Comparison of ENCODE assay signal across 11 mouse cellular contexts in the genomic region with DNA sequence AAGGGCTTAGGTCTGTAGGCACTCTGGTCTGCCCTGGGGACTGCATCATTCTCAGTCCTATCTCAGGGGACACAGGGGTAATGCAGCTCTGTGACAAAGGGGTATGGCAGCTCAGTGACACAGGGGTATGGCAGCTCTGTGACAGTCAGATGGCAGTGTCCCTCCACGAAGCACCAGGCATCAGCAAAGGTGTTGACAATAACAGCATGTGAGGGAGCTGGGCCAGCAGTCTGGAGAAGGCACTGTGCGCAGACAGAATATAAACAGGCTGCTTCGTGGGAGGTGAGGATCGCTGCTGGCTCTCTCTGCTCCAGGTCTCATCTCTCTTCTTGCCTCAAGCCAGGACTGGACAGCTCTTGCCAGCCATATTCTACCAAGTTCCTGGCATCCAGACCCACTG. TPM values are rescaled to one million over a fixed set of nuclear protein-coding genes. Genes with fewer than 3 reads are reported as not detected.
DNase-seq lines count a peak whose midpoint lies in the region; ATAC-seq and TF ChIP-seq lines count a peak whose summit lies in the region.
"Had no signal": no experiment of that assay in that cellular context is flagged by ENCODE, and none has a peak within 500 bp of the region (broad histone marks: within the 10 kb centered on the region; RNA-seq: fewer than 3 reads in every experiment).

No protein-coding gene starts in this region.

- no peak overlapping the region for H3K9ac ChIP-seq in intestine, embryonic 15.5 days
- H3K9ac ChIP-seq in intestine, postnatal 0 days (ENCODE audit: low read depth, low read length), result no peak overlapping the region
- no peak overlapping the region for H3K9ac ChIP-seq in forebrain, embryonic 14.5 days (ENCODE audit: low read length)
- no peak overlapping the region for H3K9ac ChIP-seq in midbrain, embryonic 13.5 days (replicated peaks)
- H3K9ac ChIP-seq: hindbrain, embryonic 14.5 days; liver, embryonic 14.5 days had no signal

- 56% methylated on average over 4 of the region's 4 CpGs for WGBS in intestine, embryonic 15.5 days
- 72% methylated on average over 4 of the region's 4 CpGs for WGBS in intestine, postnatal 0 days
- 44% methylated on average over 4 of the region's 4 CpGs for WGBS in forebrain, embryonic 14.5 days
- WGBS in midbrain, embryonic 13.5 days, result 77% methylated on average over 4 of the region's 4 CpGs

- peaks cover 28% of the 10 kb centered on the region for H3K4me1 ChIP-seq in intestine, embryonic 15.5 days (replicated peaks)
- H3K4me1 ChIP-seq in intestine, postnatal 0 days (replicated peaks; ENCODE audit: control insufficient read depth, insufficient read depth, low read length), result no peaks in the 10 kb centered on the region
- peaks cover 50% of the 10 kb centered on the region for H3K4me1 ChIP-seq in forebrain, embryonic 14.5 days (ENCODE audit: control insufficient read depth, insufficient read depth, low read length)
- peaks cover 37% of the 10 kb centered on the region for H3K4me1 ChIP-seq in midbrain, embryonic 13.5 days (replicated peaks)

- TF ChIP-seq CTCF in intestine, postnatal 0 days (IDR thresholded peaks at IDR 0.05; ENCODE audit: low read depth), result no peak

- H3K4me2 ChIP-seq in intestine, embryonic 15.5 days (replicated peaks), result no peak overlapping the region
- no peak overlapping the region for H3K4me2 ChIP-seq in intestine, postnatal 0 days (replicated peaks; ENCODE audit: low read depth)
- H3K4me2 ChIP-seq in forebrain, embryonic 14.5 days (ENCODE audit: low read length), result no peak overlapping the region
- no peak overlapping the region for H3K4me2 ChIP-seq in midbrain, embryonic 13.5 days (replicated peaks)
- H3K4me2 ChIP-seq: hindbrain, embryonic 14.5 days had no signal

- H3K36me3 ChIP-seq in intestine, embryonic 15.5 days, result no peaks in the 10 kb centered on the region
- no peaks in the 10 kb centered on the region for H3K36me3 ChIP-seq in intestine, postnatal 0 days (ENCODE audit: control insufficient read depth, insufficient read depth)
- H3K36me3 ChIP-seq in forebrain, embryonic 14.5 days (ENCODE audit: control insufficient read depth, insufficient read depth, low read length), result no peaks in the 10 kb centered on the region
- H3K36me3 ChIP-seq in midbrain, embryonic 13.5 days, result no peaks in the 10 kb centered on the region

- no peak overlapping the region for H3K4me3 ChIP-seq in intestine, embryonic 15.5 days (replicated peaks)
- H3K4me3 ChIP-seq in intestine, postnatal 0 days (ENCODE audit: low read depth, low read length), result no peak overlapping the region
- no peak overlapping the region for H3K4me3 ChIP-seq in forebrain, embryonic 14.5 days (ENCODE audit: low read depth, low read length)
- H3K4me3 ChIP-seq in midbrain, embryonic 13.5 days (replicated peaks), result no peak overlapping the region

- no peaks in the 10 kb centered on the region for H3K27me3 ChIP-seq in intestine, embryonic 15.5 days (replicated peaks)
- H3K27me3 ChIP-seq in intestine, postnatal 0 days (replicated peaks; ENCODE audit: control insufficient read depth, insufficient read depth, low read length), result no peaks in the 10 kb centered on the region
- H3K27me3 ChIP-seq in forebrain, embryonic 14.5 days (replicated peaks; ENCODE audit: control insufficient read depth, insufficient read depth, low read length), result no peaks in the 10 kb centered on the region
- peaks cover 21% of the 10 kb centered on the region for H3K27me3 ChIP-seq in midbrain, embryonic 13.5 days

- no peak for ATAC-seq in intestine, embryonic 15.5 days
- ATAC-seq in intestine, postnatal 0 days, result no peak
- ATAC-seq in forebrain, embryonic 14.5 days, result peak; percentile 57; the same call in 1 of the 2 replicates
- no peak for ATAC-seq in midbrain, embryonic 13.5 days

- DNase-seq in cerebellum, adult 11 months, result peak; percentile 68
- peak; percentile 64 for DNase-seq in cerebellum, adult 8-10 months
- peak; percentile 75 for DNase-seq in forebrain, embryonic 14.5 days (ENCODE audit: low spot score)
- DNase-seq in adrenal gland, postnatal 25 days, result no peak
- DNase-seq: kidney, postnatal 10 days; thymus, postnatal 4 days had no signal

- H3K9me3 ChIP-seq in intestine, embryonic 15.5 days, result no peaks in the 10 kb centered on the region
- H3K9me3 ChIP-seq in intestine, postnatal 0 days (ENCODE audit: control insufficient read depth), result no peaks in the 10 kb centered on the region
- no peaks in the 10 kb centered on the region for H3K9me3 ChIP-seq in forebrain, embryonic 14.5 days (replicated peaks; ENCODE audit: control insufficient read depth, low read length)
- H3K9me3 ChIP-seq in midbrain, embryonic 13.5 days, result no peaks in the 10 kb centered on the region

- H3K27ac ChIP-seq in intestine, embryonic 15.5 days, result 0 out of 2 replicates have a peak overlapping the region, but pooled peaks have one; percentile 3
- H3K27ac ChIP-seq in intestine, postnatal 0 days (ENCODE audit: low read depth, low read length), result no peak overlapping the region
- peak overlapping the region; percentile 46; the same call in 1 of the 2 replicates for H3K27ac ChIP-seq in forebrain, embryonic 14.5 days (ENCODE audit: low read depth, low read length)
- H3K27ac ChIP-seq in midbrain, embryonic 13.5 days, result no peak overlapping the region
- H3K27ac ChIP-seq: hindbrain, embryonic 14.5 days; liver, embryonic 14.5 days had no signal

RNA-seq across cellular contexts. Expression of a gene that starts 57.0 kb away (rescaled TPM):
- polyA plus RNA-seq in intestine, embryonic 15.5 days (2015; fragmentation: Nextera tagmentation; extraction: Ambion mirVana), result 6.6 and 8.2 TPM in 2 replicates
- polyA plus RNA-seq in intestine, postnatal 0 days (2015; fragmentation: Nextera tagmentation; extraction: Ambion mirVana), result 1.9 and 2.4 TPM in 2 replicates
- 10.5 and 11.0 TPM in 2 replicates for polyA plus RNA-seq in forebrain, embryonic 14.5 days (2014; fragmentation: Nextera tagmentation; extraction: Ambion mirVana)
- total RNA-seq in adrenal gland, postnatal 25 days (2021), result 10.7 and 13.1 TPM in 2 replicates
- polyA plus RNA-seq in midbrain, embryonic 13.5 days (2015; fragmentation: Nextera tagmentation; extraction: Ambion mirVana), result 9.2 and 10.7 TPM in 2 replicates

Comparison
In these comparisons a context has a peak if more than half of its experiments do, and no peak if none do; other contexts are left out.
1. H3K27ac ChIP-seq: peak in intestine, embryonic 15.5 days (single experiment) and forebrain, embryonic 14.5 days (single experiment); none in intestine, postnatal 0 days (single experiment) and midbrain, embryonic 13.5 days (single experiment).